Mouse (Mus musculus) mouse trophoblast stem cell (cell line): ENCODE measurements around the gene Nmi.
"Not testable (repeated sequence)": the region's sequence is repeated elsewhere in the genome, so short reads cannot be mapped to it uniquely, and the experiment has no call there.

Source experiments
- in situ Hi-C, 2 experiments: fragments of 300-500 bp; cut with MseI, MboI; formaldehyde crosslinking; loops; 2 replicates in 1 of 2; 3 replicates in 1 of 2; pipeline ENCODE4 v1.15.1; 2025

The Nmi gene

GRCm38 (mm10) chr2:51973410-51973968 is at the start of gene Nmi:
TSS of gene Nmi (minus strand) at chr2:51973494.
- in situ Hi-C loops, result no loop called here

DNA sequence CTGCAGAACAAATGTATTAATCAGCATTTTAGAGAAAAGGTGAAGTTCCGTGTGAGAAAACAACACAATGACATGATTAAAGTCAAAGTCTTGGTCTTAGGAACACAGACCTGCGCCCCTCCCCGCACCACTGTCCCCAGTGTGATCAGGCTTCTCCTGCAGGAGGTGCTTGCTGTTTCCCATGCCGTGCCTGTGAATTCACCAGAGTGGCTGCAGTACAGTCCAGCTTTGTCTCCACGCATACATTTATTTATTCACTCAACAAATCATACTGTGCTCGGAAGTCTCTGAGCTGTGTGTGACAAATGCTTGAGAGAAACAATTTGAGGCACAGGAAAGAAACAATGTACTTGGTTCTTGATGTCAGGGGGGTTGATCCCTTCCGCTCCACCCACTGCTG is 43.1 kb upstream of the Nmi start:
- in situ Hi-C loops, result no loop called here

DNA sequence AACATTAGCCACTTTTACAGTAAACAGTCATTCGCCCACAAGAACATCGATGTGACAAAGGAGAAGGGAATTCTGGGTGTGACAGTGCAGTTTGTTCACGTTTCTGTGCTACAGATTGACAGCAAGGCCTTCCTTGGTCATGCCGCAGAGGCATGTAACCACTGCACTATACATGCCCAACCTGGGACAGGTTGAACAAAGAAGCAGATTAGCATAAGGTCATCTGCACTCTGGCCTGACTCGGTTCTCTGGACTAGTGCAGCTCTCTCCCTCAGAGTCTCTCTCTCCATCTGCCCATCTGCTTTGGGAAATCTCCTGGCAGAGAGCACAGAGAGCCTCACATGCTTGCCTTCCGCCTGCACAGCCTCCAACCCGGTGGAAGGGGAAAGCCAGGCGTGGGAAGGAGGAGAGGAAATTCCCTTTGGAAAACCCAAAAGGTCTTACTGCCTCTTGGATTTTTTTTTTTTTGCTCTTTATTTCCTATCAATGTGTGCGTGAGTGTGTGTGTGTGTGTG is 40.1 kb upstream of the Nmi start:
- in situ Hi-C loops, result no loop called here

DNA sequence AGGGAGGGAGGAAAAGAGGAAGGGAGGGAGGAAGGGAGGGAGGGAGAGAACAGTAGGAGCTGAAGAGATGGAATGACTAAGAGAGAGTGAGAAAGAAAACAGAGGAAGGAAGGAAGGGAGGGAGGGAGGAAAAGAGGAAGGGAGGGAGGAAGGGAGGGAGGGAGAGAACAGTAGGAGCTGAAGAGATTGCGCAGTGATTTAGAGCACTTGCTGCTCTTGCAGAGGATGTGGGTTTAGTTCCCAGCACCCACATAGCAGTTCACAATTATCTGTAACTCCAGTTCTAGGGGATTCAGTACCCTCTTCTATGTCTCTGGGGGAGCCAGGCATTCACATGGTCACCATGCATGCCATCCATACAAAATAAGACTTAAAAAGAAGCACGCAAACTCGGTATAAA is 38.5 kb upstream of the Nmi start:
- in situ Hi-C loops, result not testable (repeated sequence)

DNA sequence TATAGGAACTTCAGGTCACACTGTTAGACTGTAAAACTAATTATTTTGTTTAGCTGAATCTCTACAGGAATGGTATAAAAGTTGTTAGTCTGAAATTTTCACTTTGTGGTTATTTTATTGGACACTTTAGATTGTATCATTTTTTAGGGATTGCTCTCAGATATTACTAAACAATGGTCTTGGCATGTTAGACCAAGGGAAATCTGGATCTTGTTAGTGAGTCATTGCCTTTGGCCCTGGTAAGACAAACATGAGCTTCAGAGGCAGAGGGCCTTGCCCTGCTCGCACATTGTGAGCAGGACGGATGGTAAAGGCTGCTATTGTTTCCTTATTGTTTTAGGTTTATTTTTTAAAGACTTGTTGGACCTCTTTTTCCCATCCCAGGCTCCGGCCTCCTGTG is 33.1 kb upstream of the Nmi start:
- in situ Hi-C loops, result no loop called here

- in situ Hi-C loops, result not testable (repeated sequence)
Measured at GRCm38 (mm10) chr2:52002299-52002698, 29.0 kb upstream of the Nmi start.

- in situ Hi-C loops, result no loop called here
Measured at GRCm38 (mm10) chr2:52001521-52001920, 28.2 kb upstream of the Nmi start.

- in situ Hi-C loops, result no loop called here
Measured at GRCm38 (mm10) chr2:51999996-52000395, 26.7 kb upstream of the Nmi start.

- in situ Hi-C loops, result no loop called here
Measured at GRCm38 (mm10) chr2:51991447-51991846, 18.2 kb upstream of the Nmi start.

DNA sequence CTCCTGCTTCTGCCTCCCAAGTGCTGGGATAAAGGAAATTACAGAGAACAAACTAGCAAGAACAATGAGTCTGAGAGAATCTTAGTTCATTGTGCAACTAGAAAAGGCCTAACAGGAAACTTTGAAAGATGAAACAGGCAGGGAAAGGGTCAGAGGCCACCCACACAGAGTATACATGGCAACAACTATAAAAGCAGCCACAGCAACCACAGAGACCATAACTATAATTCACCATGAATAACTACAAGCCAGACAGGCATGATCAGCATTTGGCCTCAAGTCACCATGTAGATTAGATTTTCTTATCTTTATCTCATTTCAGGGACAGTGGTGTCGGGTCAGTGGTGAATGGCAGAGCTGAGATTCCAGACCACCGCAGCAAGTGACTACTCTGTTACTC is 16.3 kb upstream of the Nmi start:
- in situ Hi-C loops, result no loop called here

DNA sequence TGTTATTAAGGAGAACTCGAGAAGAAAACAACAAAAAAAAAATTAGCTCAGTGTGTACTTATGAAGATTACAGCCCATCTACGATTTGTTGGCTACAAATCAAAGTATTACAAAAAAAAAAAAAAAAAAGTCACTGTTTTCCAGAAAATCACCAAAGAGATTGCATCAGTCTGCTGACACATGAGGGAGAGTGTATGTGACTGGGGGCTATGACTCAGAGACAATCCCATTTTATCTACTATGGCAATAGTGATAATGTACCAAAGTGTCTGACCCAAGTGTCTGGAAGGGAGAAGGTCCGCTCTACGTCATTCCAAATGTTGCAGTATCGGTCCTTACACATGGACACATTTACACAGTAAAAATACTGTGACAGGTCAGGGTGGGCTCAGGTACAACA is 13.4 kb upstream of the Nmi start:
- in situ Hi-C loops, result no loop called here

DNA sequence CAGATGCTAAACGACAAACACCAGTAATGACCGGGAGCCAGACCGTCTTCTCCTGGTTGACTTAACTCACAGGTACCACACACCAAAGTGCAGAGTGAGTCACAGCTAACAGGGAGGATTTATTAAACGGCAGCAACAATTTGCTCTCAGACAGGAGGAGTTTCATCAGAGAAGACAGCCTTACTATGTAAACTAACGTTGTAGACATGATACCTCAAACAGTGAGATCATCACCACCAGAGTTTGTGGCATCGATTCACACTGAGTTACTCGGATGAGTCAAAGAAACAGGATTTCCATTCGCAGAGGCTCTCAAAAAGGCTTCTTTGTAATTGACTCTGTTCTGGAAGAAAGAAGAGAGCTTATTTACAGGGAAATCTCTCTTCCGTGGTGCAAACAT is 12.9 kb upstream of the Nmi start:
- in situ Hi-C loops, result no loop called here

DNA sequence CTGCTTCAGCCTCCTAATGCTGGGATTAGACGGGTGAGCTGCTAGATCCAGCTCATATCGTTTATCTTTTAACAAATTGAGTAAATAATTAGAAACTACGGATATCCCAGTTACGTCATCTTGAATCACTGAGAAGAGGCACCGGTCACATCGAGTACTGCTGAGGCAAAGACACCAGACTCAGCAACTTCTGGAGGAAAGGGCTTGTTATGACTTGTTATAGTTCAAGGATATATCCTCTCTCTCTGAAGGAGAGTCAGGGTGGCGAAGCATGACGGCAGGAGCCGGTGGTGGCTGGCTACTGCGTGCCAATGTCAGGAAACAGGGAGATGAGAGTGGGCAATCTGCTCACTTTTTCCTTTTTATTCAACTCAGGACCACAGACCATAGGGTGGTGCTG is 11.9 kb upstream of the Nmi start:
- in situ Hi-C loops, result no loop called here

DNA sequence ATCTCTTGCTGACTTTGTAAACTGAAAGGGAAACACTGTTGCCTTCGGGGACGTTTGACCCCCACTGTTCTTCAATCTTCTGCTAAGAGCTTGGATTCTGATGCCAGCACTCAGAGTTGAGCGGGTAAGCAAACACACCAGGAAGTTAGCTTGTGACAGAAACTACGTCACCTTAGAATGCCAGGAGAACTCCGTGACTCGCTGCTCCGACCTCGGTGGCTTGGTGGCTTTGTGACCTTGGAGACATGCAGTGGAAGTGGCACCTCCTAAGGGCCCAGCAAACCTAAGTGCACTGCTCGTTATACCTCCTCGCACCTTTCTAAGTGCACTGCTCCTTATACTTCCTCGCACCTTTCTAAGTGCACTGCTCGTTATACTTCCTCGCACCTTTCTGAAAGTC is 9.0 kb upstream of the Nmi start:
- in situ Hi-C loops, result no loop called here

DNA sequence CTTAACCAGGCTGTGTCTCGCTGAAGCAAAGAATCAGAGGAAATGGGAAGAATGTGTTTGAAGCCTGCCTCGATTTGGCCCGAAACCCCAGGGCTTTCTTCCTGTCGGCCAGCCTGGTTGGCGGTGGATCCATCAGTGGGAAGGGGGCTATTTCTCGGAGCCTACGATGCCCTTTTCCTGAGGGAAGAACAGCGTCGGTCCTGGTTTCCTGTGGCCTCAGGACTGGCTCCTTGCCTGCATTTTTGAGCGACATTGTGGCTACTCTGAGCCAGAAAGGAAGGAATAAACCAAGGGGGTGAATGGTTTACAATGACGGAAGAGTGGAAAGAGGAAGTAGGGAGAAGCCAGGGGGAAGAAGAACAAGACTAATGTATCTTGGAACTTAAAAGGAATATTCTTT is 8.3 kb upstream of the Nmi start:
- in situ Hi-C loops, result no loop called here

GRCm38 (mm10) chr2:51972641-51973409 is 469 bp downstream of the Nmi start:
- in situ Hi-C loops, result no loop called here

DNA sequence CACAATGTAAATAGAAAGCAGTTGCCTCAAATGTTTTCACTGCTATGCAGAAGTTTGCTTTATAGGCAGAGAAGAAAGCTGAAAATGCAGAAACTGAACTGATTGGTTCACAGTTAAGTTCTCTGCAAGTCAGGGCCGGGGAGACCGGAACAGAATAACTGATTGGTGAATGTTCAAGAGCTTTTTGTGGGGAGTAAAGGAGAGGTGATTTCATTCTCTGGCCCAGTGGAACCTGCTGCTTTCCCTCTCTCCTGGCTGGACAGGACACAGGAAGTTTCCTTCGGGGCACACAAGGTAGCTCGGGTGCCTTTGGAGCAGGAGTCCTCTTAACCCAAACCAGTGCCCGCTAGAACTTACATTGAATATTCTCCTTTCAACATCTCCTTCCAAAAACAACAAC is 1.2 kb downstream of the Nmi start:
- in situ Hi-C loops, result no loop called here

- in situ Hi-C loops, result no loop called here
Measured at GRCm38 (mm10) chr2:51970897-51971296, 2.4 kb downstream of the Nmi start.

DNA sequence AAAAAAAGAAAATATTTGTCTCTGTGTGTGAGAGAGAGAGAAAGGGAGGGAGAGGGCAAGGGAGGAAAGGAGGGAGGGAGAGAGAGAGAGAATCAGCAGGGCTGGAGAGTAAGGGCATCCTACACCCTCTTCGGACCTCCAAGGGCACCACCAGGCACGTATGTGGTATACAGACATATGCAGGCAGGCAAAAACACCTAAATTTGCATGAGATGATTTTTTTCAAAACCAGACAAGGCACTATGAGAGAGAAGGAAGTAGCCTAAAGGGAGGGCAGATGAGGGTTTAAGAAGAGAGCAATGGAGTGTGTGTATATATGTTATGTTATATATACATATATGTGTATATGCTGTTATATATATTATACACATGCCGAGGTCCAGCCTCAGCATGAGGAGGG is 6.0 kb downstream of the Nmi start:
- in situ Hi-C loops, result no loop called here

- in situ Hi-C loops, result no loop called here
Measured at GRCm38 (mm10) chr2:51953648-51954204, 19.6 kb downstream of the Nmi start.

GRCm38 (mm10) chr2:51950876-51951275 is 22.4 kb downstream of the Nmi start:
- in situ Hi-C loops, result no loop called here

- in situ Hi-C loops, result no loop called here
Measured at GRCm38 (mm10) chr2:51948105-51948830, 25.0 kb downstream of the Nmi start.

GRCm38 (mm10) chr2:51945812-51946211 is 27.5 kb downstream of the Nmi start:
- in situ Hi-C loops, result no loop called here
